Mouse (Mus musculus) embryonic fibroblast, embryonic 13.5 days (primary cell): Measurements from ENCODE around the gene Pmfbp1.

Experiments used
- CTCF ChIP-seq: IDR thresholded peaks from 2 replicates; pipeline ENCODE4 v1.5.1; 2011; ENCODE audit warnings: mild to moderate bottlenecking, control low read depth, low read length, moderate library complexity, borderline replicate concordance; ENCODE audit not compliant: insufficient read depth
- POLR2A ChIP-seq: IDR thresholded peaks from 2 replicates; pipeline ENCODE4 v1.6.1; 2011; ENCODE audit warnings: low read depth, mild to moderate bottlenecking, control low read depth, low read length, moderate library complexity

DNA sequence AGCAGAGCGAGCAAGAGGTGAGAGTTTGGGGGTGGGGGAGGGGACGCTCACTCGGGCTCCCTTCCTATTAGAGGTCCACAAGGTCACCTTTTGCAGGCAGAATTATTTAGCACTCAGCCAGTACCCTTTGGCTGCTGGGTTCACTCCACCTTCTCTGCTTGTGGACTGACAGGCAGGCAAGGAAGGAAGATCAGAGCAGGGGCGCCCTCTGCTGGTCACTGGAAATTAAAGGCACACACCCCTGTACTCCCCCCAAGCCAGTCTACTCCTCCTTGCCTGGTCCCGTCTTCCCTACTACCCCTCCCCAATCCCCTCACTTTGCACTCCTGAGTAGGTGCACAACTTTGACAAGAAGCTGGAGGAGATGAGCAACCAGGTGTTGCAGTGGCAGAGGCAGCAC lies 42.9 kb downstream of the Pmfbp1 start:
- TF ChIP-seq CTCF, result peak; percentile 72; the same call in 1 of the 2 replicates
- no peak for TF ChIP-seq POLR2A
